Mouse (Mus musculus) C2C12 (cell line): ENCODE results near the gene Chd6. TPM values are rescaled to one million over a fixed set of nuclear protein-coding genes. Genes with fewer than 3 reads are reported as not detected.

Experiments used
- H3K27me3 ChIP-seq: one replicate; pipeline ENCODE4 v1.6.1; 2011; ENCODE audit not compliant: control insufficient read depth, insufficient read depth, insufficient read length
- H3K36me3 ChIP-seq: one replicate; pipeline ENCODE4 v1.6.1; 2011; ENCODE audit not compliant: control insufficient read depth, insufficient read depth
- H3K4me3 ChIP-seq: one replicate; pipeline ENCODE4 v1.5.1; 2011; ENCODE audit warnings: mild to moderate bottlenecking, control low read depth; ENCODE audit not compliant: poor library complexity, insufficient read depth, severe bottlenecking
- H3K79me2 ChIP-seq: one replicate; pipeline ENCODE4 v1.6.1; 2011; ENCODE audit not compliant: control insufficient read depth, insufficient read depth
- H3K79me3 ChIP-seq: one replicate; pipeline ENCODE4 v1.6.1; 2011; ENCODE audit warnings: low read depth, control low read depth
- H3ac ChIP-seq: one replicate; pipeline ENCODE3; 2011; ENCODE audit warnings: low read depth; ENCODE audit not compliant: control insufficient read depth, insufficient read length
- CEBPB ChIP-seq: IDR thresholded peaks from one replicate; pipeline ENCODE4 v1.6.1; 2011; ENCODE audit warnings: low read depth, mild to moderate bottlenecking, control low read depth, moderate library complexity
- CTCF ChIP-seq: IDR thresholded peaks from one replicate; pipeline ENCODE4 v1.5.1; 2011; ENCODE audit not compliant: control insufficient read depth, insufficient read depth, insufficient read length
- FOSL1 ChIP-seq: IDR thresholded peaks from one replicate; pipeline ENCODE4 v1.8.0; 2011; ENCODE audit warnings: mild to moderate bottlenecking, low read length; ENCODE audit not compliant: poor library complexity, insufficient read depth, severe bottlenecking
- MAX ChIP-seq: IDR thresholded peaks from one replicate; pipeline ENCODE4 v1.6.1; 2011; ENCODE audit warnings: mild to moderate bottlenecking, control low read depth
- MYOD1 ChIP-seq: IDR thresholded peaks from one replicate; pipeline ENCODE4 v1.6.1; 2011; ENCODE audit warnings: low read depth; ENCODE audit not compliant: control insufficient read depth, insufficient read length
- MYOG ChIP-seq: IDR thresholded peaks from one replicate; pipeline ENCODE4 v1.6.1; 2011; ENCODE audit not compliant: control insufficient read depth, insufficient read length; ENCODE audit errors: extremely low read depth
- USF1 ChIP-seq: IDR thresholded peaks from one replicate; pipeline ENCODE4 v1.6.1; 2011; ENCODE audit warnings: low read depth, mild to moderate bottlenecking, control low read depth, moderate library complexity
- polyA plus RNA-seq: library from polyadenylated mRNA; unstranded; fragments of >200 nt; fragmentation: generic; extraction: Trizol; gene quantifications from one replicate; pipeline ENCODE4 v1.2.1, GENCODE M21; 2012; ENCODE audit warnings: missing spikeins

The Chd6 gene
- polyA plus RNA-seq, 1 experiment: 3.9 TPM

- Histone ChIP-seq H3K79me2 (no peaks in the 10 kb centered on the region), H3ac (no peak overlapping the region), H3K36me3 (peaks cover 38% of the 10 kb centered on the region), H3K79me3 (no peaks in the 10 kb centered on the region), H3K4me3 (no peak overlapping the region), H3K27me3 (no peaks in the 10 kb centered on the region)
- TF ChIP-seq CEBPB (no peak), CTCF (no peak), MYOD1 (no peak), MAX (no peak), MYOG (no peak), FOSL1 (no peak), USF1 (no peak)
These were observed 154.3 kb downstream of the Chd6 start for GRCm38 (mm10) chr2:160954541-160954940.

DNA sequence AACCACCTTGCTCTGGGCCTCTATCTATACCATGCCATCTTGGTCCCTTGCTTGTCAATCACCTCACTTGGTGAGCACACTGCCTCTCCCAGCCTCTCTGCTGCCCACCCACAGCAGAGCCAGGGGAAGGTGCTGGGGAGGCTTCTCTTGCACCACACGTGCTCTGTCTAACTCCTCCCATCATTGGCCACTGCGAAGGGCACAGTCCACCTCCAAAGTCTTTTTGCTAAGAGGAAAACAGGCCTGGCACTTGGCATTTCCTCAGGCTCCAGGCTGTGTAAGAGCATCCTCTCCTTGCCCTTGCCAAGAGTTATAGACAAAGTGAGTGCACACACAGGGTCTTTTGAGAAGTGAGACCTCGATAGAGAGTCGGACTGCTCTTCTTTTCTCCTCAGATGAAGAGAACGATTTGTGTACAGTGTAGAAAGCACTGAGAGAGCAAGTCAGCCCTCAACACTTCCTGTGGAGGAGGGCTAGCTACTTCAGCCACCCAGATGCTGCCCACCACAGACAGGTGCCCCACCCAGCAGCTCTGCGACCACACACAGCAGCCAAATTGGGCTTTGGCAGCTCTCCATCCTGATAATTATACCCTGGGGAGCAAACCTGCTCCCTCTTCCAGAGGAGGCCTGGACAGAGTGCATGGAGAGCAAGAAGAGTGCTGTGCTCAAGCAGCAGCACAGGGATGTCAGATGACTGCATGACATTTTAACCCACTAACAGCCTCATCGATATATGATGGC is 155.6 kb downstream of the Chd6 start:
- H3K27me3 ChIP-seq: no peaks in the 10 kb centered on the region
- TF ChIP-seq MYOG: no peak
- no peak for TF ChIP-seq CEBPB
- no peak overlapping the region for H3K4me3 ChIP-seq
- H3K79me3 ChIP-seq: no peaks in the 10 kb centered on the region
- no peak overlapping the region for H3ac ChIP-seq
- H3K36me3 ChIP-seq: peaks cover 39% of the 10 kb centered on the region
- H3K79me2 ChIP-seq: no peaks in the 10 kb centered on the region

DNA sequence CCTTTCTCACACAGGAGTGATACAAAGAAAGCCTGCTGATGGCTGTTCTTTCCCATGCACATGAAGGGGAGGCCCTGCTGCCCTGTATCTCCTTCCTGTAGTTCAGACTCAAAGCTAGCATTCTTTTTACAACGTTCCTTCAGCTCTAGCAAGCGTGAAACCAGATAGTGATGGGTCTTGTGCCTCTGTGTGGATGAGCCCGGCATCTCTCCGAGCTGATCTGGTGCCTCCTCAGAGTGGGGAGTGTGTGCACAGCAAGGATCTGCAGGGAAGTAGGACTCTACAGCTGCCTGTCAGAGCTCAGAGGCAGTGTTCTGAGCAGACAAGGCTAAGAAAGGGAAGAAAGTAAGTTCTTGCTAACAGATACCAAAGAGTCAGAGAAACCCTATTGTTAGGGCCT is 157.3 kb downstream of the Chd6 start:
- no peak for TF ChIP-seq USF1
- no peak for TF ChIP-seq MAX
- TF ChIP-seq FOSL1: no peak
- TF ChIP-seq CEBPB: no peak
- TF ChIP-seq MYOG: no peak
- no peak for TF ChIP-seq MYOD1
- no peak for TF ChIP-seq CTCF
- Histone ChIP-seq H3K79me3 (no peaks in the 10 kb centered on the region), H3K27me3 (no peaks in the 10 kb centered on the region), H3K4me3 (no peak overlapping the region), H3ac (no peak overlapping the region), H3K36me3 (peaks cover 39% of the 10 kb centered on the region), H3K79me2 (no peaks in the 10 kb centered on the region)

GRCm38 (mm10) chr2:160942443-160942842 is 166.4 kb downstream of the Chd6 start:
- Histone ChIP-seq H3K36me3 (no peaks in the 10 kb centered on the region), H3ac (no peak overlapping the region), H3K79me3 (no peaks in the 10 kb centered on the region), H3K4me3 (no peak overlapping the region), H3K79me2 (no peaks in the 10 kb centered on the region), H3K27me3 (no peaks in the 10 kb centered on the region)
- TF ChIP-seq MYOD1: no peak
- no peak for TF ChIP-seq CTCF
- TF ChIP-seq CEBPB: no peak
- no peak for TF ChIP-seq MYOG
- no peak for TF ChIP-seq USF1
- TF ChIP-seq MAX: no peak
- no peak for TF ChIP-seq FOSL1

DNA sequence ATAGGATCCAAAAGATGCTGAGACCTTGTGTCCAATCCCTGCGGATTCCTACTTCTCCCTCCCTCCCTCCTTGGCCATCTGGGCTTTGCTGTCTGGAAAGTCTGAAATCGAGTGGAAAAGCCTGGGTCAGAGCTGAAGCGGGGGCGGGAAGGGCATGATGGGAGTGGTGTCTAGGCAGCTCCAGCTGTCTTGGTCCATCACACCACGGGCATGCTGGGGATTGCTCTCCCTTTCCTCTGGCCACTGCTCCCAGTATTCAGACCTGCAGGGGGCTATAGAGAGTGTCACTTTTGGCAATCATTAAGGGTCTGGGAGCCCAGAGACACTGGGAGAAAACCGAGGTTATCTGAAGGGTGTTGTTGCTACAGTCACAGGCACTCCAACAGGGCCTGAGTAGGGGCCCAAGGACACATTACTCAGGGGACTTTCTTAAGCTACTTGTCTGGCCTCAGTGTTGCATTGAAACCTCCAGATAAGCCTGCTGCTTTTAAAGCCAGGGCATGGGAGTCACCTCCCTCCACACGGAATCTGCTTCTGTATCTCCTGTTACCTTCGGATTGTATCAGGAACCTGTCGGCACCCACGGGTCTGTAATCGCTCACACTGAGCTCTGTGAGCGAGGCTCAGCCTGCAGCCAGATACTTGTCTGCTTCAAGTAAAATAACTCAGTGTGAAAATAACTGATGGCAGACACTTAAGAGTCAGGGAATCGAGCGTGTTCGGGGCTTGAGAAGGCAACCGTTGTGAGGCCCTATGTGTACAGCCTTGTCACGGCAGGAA is 167.8 kb downstream of the Chd6 start:
- Histone ChIP-seq H3ac (no peak overlapping the region), H3K36me3 (no peaks in the 10 kb centered on the region), H3K79me2 (no peaks in the 10 kb centered on the region), H3K4me3 (no peak overlapping the region), H3K79me3 (no peaks in the 10 kb centered on the region), H3K27me3 (no peaks in the 10 kb centered on the region)
- peak; percentile 6 for TF ChIP-seq CTCF
- no peak for TF ChIP-seq USF1
- TF ChIP-seq MYOD1: peak; percentile 95
